Mouse (Mus musculus) naive thymus-derived CD4-positive, alpha-beta T cell, adult 2 months (primary cell): ENCODE measurements around the gene Fam189a2.

Source experiments
- DNase-seq: peaks from one replicate; pipeline ENCODE4 v3.0.0-alpha.2; 2011; ENCODE audit warnings: low read depth

Fam189a2 gene

DNA sequence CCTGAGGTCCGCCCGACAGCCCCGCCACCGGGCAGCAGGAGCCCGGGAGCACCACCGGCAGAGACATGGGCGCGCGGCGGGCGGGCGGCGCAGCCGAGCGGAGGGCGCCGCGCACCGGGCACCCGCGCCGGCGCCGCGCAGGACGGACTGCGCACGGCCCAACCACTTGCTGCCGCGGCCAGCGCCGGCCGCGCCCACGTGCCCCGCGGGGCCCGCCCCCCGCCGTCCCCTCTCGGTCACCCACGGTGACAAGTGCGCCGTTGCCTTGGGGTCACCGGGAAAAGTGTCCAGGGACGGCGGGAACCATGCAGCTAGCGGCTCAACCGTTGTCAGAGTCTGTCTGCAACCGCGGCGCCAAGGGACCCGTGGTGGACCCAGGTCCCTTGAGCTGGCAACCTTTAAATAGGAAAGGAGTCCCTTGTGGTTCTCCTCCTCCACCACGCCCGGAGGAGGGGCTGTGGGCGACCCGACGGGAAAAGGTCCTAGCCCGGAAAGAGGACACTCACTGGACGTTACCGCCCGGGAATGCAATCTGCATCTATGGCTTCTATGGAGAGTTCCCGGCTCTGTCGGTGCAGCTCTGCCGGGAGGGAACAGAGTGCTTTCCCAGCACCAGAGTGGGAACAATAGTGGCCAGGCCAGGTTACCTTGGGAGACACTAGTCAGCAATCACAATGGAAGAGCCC is at the start of gene Fam189a2:
Fam189a2 (minus strand) TSS at position 149 of the 686 bp plus-strand sequence.
- DNase-seq = no peak

DNA sequence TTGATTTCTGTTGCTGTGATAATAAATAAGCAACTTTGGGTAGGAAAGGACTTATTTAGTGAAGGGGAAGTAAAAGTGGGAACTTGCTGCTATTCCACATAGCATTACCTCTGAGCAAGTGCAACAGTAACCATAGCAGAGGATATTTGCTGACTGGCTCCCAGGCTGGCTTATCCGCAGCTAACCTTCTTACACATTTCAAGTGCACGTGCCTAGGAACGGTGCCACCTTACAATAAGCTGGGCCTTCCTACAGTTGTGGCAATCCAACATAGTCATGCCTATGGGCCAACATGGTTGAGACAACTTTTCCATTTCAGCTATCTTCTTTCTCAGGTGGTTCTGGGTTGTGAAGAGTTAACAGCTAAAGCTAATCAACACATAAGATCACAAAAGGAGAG is 46.8 kb upstream of the Fam189a2 start:
- no peak for DNase-seq

DNA sequence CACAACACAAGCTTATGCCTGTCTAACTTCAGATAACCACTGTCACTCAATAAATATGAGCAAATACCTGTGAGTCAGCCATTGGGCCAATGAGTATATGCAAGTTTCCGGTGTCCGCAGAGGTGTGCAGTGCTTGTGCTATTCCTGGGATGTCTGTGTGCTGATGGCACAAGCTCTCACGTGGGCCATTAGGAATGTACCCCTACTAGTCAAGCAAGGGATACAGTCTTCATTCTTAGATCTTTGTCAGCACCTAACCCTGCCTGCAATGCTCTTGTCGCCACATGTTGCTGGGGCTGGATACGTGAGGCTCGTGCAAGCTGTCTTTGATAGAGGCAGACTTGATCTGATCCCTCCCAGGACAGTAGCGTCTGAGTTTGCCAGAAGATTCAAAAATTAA is 45.7 kb upstream of the Fam189a2 start:
- no peak for DNase-seq

DNA sequence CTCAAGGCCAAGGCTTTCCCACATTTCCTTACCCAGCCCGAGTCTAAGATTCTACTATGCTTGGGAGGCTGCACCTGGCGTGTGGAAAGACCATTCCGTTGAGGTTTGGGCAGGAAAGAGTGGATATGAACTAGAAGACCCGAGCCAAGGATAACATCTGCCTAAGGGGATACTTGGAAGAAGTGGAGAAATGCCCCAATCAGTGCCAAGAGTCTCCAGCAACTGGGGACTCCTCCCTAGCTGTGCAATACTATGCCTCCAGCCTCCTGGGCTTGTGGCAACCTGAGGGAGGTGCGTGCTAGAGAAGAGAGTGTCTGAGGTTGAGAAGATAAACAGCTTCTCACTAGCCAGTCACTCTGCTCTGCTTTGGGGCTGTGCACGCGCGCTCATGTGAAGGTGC is 45.1 kb upstream of the Fam189a2 start:
- no peak for DNase-seq

DNA sequence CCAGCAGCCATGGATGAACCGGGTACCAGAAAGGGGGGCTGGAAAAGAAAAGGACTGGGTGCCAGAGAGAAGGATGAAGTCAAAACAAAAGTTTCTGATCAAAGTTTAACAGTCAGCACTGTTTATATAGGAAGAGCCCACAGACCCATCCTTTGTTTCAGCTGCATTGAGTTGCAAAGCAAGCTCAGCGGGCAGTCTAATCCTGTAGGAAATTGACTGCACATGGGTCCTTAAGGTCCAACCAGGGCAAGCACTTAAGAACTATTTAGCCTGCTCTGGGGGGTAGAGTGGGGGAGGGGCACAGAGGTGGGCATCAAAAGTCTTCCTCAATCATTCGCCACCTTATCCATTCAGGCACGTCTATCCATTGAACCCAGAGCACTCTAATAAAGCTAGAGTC is 42.3 kb upstream of the Fam189a2 start:
- no peak for DNase-seq

DNA sequence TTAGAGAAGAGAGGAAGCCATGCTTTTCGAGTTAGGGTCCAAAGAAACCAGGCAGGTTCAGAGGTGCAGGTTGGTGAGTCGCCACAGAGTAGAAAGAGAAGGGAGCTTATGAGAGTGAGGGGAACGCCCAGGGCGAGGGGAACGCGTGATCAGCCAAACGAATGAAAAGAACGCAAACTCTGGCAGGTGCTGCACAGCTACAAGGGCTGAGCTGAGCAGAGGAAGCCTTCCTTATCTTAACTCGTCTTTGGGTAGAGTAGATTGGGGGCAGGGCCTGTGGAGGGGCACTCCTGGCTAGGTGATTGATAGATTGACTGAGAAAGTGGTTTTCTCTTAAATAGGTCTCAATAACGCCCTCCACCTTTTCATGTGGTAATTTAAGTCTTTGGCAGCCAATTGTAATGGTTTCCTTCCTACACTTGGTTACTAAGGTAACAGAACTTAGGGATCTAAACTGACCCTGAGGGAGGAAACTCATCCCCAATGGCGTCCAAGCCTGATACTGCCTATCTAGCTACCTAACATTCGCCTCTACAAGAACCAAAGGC is 33.6 kb upstream of the Fam189a2 start:
- DNase-seq = no peak

DNA sequence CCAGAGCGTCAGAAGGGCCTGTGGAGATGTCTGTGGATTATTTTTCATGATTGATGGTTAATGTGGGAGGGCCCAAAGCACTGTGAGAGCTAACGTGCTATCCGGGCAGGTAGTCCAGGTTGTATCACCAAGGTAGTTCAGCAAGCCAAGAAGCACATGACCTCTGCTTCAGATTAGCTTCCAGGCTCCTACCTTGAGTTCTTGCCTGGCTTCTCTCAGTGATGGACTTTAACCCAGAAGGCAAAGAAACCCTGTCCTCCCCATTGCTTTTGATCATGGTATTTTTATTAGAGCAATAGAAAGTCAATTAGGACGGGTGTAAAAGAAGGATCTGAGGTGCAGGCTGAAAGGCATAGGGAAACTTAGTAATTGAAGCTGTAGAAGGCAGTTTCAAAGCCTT is 32.8 kb upstream of the Fam189a2 start:
- DNase-seq = no peak

DNA sequence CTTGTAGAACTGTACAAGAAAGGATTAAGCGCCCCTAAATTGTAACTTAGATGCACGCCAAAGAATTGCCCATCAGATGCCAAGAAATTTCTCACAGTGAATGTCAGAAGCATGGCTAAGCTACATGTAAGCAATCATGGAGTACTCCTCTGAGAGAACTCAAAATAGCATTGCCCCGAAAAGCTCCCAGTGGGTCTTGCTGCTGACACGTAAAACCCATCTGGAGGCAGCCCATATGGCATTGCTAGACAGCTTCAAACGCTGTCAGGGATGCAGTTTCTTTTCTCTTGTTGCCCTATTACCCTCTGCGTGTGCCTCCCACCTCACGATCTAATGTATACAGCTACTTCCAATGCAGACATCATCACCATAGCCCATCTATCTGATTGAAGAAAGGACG is 28.0 kb upstream of the Fam189a2 start:
- no peak for DNase-seq

DNA sequence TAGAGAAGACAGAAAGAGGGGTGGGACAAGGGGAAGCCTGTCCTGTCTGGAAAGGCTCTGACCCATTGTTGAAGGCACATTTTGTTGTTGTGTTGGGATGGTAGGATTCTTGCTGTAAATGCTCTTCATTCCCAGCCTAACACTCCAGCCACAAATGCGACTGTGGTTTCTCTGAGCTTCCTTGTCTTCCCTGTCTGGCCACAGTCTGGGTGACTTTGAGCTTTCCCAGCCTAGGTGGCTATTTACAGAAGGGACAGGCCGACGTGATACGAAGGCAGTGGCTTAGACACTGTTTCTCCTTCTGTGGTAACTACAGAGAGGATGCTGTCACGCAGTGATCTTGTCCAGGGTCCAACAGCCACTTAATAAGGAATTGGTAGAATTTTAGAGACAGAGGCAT is 27.2 kb upstream of the Fam189a2 start:
- DNase-seq = no peak

DNA sequence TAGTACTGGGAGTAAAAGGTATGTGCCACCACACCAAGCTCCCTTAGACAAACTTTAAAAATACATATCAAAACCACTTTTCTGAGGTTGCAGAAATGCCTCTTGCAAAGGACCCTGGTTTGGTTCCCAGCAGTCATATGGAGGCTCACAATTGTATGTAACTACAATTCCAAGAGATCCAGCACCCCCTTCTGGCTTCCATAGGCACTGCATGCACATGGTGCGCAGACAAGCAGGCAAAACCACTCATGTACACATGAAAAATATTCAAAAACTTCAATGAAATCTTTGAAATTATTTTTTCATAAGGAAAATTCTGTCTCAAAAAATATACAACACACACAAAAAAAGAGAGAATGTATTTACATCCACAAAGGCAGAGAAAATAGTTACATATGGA is 26.1 kb upstream of the Fam189a2 start:
- DNase-seq = no peak

DNA sequence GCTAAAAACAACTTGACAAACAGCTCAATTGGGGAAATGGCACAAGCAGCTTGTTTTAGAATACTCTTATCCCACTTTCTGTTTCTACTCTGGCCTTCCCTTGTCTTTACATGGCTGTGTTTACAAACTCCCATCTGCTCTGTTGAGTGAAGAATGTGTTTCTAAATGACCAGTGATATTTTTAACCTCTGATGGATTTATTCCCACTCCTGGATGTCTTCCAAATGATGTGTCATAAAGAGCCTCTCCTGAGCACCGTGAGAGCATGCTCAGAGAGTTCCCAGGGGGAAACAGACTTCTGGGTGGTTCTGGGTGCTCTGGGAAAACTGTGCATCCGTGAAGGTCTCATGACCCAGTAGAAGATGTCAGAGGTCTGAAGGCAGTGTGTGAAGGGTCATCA is 24.1 kb upstream of the Fam189a2 start:
- DNase-seq = no peak

DNA sequence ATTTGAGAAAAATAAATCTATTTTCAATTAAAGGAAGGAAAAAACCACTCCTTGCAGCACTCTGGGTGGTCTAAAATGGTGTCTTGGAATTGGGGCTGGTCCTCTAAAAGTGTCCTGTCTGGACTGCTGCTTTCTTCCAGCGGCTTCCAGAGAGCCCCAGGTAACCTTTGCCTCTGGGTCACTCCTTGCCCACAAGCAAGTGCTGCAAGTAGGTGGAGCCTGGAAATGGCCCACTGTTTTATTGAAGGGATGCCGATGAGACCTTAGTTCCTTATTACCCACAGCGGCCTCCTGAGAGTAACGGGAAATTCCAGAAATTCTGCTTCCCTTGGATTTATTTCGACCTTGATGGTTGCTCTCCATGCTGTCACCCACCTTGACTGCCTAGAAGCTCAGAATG is 23.4 kb upstream of the Fam189a2 start:
- DNase-seq = no peak

DNA sequence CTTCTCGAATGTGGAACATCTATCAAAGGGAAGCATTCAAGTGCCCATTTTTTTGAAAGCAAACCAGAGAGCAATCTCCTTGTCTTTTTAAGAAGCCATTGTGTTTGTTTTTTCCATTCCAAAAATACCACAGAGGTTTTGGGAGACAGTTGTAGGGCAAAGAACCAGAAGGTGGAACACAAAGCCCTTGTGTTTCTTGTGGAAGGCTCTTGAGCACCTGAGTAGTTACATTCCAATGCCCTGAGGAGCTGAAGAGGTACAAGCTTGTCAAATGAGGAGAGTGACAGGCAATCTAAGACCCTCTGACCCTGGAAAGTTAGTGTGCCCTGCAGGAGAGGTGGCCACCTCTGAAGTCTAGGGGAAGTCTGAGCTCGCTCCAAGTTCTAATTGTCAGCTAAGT is 19.7 kb upstream of the Fam189a2 start:
- DNase-seq = no peak

DNA sequence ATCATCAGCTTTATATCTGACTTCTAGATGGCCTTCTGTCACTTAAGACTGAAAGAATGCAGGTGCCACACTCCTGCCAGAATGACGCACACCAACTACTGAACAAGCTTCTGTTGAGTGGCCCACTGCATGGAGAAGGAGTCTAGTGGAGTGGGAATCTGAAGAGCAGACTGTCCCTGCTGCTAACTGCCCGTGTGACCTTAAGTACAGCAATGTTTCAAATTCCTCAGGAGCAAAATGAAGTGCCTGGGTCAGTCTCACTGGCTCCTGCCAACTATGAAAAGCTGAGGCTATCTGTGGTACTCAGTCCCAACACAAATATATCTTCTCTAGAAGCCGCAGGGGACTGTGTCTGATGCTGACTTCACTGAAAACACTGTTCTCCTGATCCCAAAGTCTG is 18.5 kb upstream of the Fam189a2 start:
- DNase-seq = no peak

DNA sequence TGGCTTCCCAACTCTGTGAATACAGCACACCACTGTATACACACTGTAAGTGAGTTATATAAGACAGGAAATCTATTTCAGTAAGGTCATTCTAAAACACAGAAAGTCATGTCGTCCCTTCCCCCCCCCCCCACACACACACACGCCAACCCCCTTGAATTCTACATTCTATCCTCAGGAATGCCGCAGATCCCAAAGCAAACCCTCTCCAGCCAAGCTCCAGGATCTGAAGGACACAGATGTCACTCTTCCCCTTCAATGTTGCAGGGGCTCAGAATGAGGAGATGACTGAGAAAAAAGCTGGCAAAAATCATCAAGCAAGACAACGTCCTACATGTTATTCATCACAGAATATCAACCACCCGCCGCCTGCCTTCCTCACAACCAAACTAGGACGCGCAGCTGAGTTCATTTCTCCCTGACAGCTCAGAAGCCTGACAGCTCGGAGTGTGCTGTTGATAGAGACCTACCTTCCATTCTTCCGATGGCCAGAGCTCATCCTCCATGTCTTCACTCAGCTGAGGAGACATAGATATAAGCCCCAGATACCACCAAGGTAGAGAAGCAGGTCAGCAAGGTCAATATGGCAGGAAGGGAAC is 15.7 kb upstream of the Fam189a2 start:
- DNase-seq = no peak

DNA sequence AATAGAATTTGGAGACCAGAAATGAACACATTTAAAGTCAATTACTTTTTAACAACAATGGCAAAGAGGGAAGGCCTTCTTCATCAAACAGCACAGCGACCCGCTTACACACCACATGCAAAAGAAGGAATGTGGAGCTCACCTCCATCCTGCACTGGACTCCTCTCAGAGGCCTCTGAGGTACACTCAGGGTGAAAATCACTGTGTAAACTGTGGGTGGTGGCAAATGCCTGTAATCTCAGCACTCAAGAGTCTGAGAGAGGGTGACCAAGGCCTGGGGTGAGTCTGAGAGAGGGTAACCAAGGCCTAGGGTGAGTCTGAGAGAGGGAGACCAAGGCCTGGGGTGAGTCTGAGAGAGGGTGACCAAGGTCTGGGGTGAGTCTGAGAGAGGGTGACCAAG is 11.6 kb upstream of the Fam189a2 start:
- DNase-seq = no peak

DNA sequence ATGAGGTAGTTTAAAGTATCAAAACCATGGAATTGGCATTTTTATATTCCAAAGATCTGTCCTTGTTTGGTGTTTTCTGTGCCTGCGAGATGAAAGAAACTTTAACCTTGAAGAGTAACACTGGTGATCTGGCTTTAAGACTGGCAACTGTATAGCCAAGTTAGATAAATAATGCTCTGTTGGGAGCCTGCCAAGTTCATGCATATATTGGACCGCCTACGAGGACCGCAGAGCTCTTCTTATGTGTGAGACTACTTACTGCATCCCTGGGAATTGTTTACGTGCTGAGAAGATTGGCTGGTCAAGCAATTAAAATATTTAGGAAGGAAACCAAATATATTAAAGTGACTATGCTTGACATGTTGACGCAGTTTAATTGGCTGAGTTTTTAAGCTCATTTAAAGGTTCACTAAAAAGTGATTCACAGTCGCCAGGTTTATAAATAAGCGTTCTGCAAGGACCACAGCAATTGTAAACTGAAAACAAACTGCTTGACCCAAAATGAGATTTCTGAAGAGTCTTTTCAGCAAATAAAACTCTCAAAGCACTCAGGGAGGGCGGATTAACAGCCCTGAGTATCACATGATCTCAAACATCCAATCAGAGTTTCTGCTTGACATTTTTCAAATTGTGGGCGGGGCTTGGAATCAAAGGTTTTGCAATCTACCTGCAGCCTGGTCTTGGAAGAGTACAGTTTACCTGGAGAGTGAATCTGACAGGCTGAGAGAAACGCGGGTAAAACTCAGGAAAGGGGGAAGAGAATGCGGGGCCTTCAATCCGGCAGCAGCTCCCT is 8.4 kb upstream of the Fam189a2 start:
- DNase-seq = no peak

DNA sequence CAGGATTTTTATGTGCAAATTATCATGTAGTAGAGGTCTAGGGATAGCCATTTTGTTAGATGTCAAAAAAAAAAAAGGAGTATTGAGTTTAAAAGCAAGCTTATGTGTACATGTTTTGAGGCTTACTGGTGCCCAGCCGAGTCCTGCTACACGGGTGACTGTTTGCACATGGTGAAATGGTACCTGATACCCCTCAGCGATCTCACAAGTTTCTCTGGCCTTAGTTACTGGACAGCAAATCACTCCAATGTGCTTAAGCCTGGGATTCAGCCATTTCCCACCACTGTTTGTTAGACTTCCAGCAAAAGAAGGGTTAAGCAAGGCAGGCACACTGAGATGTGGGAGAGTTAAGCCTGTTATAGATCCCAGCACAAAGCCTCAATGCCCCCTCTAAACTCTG is 3.5 kb upstream of the Fam189a2 start:
- DNase-seq = no peak

DNA sequence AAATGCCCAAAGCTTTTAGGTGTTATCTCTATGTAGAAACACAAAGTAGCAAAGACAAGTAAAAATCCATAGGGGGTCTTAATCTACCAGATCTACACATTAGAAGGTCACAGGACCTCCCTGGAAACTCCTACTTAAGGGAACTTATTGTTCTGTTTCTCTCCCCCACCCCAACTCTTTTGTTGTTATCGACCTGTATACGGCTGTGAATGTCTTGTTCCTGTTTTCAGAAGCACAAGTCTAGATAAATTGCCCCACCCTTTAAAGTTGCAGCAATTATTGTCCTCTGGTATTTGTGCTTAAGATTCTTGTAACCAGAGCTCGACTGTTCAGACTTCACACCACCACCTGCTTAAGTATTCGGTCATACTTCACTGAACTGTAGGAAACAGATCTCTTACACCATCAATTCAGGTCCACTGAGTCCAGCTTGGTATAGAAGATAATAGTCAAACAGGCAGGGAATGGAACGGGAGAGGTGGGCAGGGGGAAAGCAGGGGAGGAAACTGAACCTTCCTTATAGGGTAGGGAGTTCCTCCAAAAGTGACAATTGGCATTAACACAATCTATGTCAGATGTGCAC is 1.9 kb upstream of the Fam189a2 start:
- no peak for DNase-seq

DNA sequence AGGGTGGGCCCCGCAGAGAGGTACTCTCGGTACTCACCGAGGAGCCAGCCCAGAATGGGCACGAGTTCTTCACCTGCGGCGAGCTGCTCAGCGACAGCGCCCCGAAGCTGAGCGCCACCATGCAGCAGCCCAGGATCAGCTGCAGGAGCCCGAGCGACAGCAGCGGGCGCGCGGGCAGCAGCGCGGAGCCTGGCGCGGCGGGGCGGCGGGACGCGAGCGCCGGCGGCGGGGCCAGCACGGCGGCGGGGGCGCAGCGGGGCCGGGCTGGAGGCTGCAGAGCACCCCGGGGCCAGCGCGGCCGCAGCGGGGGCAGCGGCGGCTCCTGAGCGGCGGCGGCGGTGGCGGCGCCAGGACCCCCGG is 328 bp downstream of the Fam189a2 start:
- no peak for DNase-seq

DNA sequence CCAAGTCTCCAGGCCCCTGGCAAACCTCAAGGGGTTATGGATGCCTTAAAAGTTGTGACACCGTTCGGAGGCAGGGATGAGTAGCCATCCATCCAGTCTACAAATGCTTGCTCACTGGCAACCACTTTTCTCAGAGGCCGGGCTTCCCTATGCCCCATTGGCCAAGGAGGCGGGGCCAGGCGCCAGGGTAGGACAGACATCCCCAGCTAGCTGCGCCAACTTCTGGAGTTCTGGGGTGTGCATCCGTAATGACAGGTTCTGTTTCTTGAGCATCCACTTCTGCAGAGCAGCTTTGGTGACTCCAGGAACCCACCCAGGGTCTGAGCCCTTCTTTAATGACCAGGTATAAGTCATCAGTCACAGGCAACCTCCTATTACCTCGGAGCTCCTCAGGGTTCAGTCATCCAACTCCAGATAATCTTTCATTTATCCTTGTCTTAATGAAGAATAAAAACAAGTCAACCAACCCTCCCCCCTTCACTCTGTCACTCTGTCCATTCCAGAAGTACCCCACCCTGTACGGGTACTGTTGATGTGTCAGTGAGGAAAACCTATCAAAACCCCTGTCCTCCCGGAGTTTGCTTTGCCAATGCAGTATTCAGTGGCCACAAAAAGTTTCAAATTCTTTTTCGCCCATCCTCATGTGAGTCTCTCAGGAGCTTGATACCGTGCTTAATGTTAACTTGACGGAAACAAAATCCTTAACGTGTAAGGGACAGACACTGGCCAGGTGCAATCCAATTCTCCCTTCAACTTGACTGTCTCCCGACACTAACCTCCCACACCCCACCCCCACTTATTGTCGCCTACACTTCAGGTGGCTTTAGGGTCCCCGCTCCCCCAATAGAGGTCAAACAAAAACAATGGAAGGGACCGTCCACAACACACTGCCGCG is 956 bp downstream of the Fam189a2 start:
- no peak for DNase-seq

DNA sequence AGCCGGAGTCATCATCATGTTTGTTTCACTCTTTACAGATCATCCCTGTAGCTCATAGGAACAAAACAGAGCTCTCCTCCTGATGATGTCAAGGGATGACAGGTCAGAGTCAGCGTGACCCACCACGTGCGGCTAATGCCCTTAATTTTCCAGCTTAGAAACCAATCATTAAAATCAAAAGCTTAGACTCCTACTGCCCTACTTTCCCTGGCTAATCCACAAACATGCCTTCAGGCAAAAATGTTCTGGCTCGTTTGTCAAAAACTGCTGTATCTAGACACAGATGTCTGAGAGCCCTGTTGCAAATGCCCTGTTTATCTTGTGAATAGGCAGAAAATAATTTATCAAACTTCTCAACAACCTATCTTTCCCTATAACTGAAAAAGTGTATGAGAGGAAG is 4.9 kb downstream of the Fam189a2 start:
- DNase-seq = no peak
